Mouse (Mus musculus): ENCODE measurements around the gene Pex11b.
"Not testable (repeated sequence)": the region's sequence is repeated elsewhere in the genome, so short reads cannot be mapped to it uniquely, and the experiment has no call there.

Pex11b gene

DNA sequence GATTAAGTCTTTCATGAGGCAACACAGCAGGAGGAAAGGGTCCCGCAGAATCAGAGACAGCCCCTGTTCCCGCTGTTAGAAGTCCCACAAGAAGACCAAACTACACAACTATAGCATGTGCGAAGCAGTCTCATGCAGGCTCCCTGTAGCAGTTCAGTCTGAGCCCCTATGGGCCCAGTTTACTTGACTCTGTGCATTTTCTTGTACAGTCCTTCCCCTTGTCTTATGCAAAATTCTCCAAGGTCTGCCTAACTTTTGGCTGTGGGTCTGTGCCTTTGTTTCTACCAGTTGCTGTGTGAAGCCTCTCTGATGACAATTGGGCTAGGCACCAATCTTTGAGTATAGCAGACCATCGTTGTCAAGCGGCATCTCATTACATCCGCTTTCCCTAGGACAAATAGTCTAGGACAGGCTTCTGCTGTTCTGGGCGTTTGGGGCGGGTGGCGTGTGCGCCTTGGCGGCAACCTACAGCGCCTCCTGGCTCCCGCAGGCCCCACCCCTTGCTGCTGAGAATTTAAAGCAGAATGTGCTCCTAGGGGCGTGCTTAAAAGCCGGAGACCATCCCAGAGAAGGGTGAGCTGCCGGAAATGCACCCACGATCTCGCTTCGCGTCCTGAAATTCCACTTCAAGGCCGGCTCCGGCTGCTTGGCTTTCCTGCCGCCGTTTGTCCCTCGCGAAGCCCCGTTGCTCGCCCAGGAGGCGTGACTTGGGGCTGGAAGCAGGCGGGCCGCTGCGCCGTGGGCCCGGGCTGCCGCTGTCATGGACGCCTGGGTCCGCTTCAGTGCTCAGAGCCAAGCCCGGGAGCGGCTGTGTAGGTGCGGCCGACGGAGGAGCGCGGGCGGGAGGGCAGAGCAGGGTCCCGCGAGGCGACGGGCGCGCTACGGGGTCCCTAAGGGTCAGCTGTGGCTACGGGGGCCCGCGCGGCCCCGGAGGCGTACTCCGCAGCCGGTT is at the start of gene Pex11b, which contains the start of gene Gm42957:
Pex11b (plus strand) TSS at position 449 of the 952 bp plus-strand sequence.
Gm42957 (plus strand) TSS at position 547 of the 952 bp plus-strand sequence.
- DNase-seq (ENCODE audit: low spot score): peak; percentile 78

GRCm38 (mm10) chr3:96590657-96591056 is 44.5 kb upstream of the Pex11b start:
- DNase-seq (ENCODE audit: low spot score): no peak

GRCm38 (mm10) chr3:96593374-96593773 is 41.8 kb upstream of the Pex11b start:
- DNase-seq (ENCODE audit: low spot score): peak; percentile 89

DNA sequence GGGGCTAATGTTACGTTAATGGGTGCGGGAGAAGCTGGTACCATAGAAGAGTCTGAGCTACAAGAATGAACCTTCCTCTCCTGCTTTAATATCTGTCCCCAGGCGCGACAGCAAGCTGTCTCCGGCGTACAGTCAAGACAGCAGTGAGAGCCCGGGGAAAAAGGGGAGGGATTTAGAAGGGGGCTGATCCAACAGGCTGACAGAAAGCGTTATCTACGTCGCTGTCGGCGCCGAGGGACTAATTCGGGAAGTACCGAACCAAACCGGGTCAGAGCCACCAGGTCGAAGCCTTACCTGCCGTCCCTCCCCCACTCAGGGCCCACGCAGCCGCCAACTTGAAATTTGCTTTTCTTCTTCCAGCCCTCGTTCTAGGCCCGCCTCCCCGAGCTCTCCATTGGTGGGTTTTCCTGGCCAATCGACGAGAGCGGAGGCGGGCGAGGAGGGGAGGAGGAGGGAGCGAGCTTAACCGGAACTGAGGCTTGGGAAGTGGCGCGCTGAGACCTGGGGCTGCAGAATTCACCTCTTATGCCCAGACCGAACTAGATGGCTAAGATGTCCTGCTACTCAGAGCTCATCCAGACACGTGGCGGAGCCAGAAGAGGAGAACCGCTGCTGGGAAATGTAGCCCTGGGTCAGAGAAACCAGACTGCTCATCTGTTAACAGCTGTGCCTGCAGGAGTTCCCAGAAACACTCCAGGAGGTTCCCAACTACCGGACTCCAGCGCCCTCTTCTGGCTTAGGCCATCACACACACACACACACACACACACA is 41.2 kb upstream of the Pex11b start, which contains the start of gene Polr3gl:
Polr3gl (minus strand) TSS at position 392 of the 771 bp plus-strand sequence.
- DNase-seq (ENCODE audit: low spot score): peak; percentile 96

GRCm38 (mm10) chr3:96594851-96595250 is 40.3 kb upstream of the Pex11b start:
- no peak for DNase-seq (ENCODE audit: low spot score)

DNA sequence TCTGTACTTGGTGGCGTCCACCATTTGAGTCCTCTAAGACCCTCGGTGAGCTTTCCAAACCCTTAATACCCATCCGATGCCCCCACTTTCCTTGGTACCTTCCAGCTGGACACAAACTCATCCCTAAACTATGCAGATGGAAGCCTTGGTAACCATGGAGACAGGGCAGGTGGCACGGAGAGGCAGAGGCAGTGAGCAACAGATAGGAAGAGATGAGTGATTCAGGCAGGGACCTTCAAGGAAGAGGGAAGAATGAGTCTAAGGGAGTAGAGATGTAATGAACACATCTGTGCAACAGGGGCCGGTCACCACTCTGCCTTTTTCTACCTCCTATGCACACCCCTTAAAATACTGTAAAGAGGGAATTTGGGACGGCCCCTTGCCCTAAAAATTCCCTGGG is 39.5 kb upstream of the Pex11b start:
- DNase-seq (ENCODE audit: low spot score): no peak

GRCm38 (mm10) chr3:96596228-96596707 is 38.9 kb upstream of the Pex11b start, which contains the start of gene Ankrd34a:
Gene Ankrd34a (plus strand): TSS chr3:96596636.
- DNase-seq (ENCODE audit: low spot score): no peak

DNA sequence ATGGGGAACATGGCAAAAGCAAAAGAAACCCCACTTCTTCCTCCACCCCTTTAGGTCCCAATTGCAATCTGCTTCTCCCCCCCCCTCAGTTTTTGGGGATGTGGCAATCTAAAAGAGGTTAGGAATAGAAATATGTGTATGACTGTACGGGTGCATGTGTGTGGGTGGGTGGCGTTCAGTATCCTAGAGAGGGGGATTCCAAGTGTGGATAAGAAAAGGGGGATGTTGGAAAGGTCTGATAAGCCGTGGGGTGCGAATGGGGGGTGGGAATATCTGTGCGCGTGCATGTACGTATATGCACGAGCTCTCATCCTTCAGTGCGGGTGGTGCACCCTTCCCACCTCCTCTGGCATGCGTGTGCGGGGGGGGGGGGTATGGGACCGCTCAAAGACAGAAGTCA is 38.3 kb upstream of the Pex11b start:
- no peak for DNase-seq (ENCODE audit: low spot score)

- no peak for DNase-seq (ENCODE audit: low spot score)
These were observed 37.7 kb upstream of the Pex11b start for GRCm38 (mm10) chr3:96597435-96597891.

- no peak for DNase-seq (ENCODE audit: low spot score)
These were observed 36.8 kb upstream of the Pex11b start for GRCm38 (mm10) chr3:96598156-96599068.

DNA sequence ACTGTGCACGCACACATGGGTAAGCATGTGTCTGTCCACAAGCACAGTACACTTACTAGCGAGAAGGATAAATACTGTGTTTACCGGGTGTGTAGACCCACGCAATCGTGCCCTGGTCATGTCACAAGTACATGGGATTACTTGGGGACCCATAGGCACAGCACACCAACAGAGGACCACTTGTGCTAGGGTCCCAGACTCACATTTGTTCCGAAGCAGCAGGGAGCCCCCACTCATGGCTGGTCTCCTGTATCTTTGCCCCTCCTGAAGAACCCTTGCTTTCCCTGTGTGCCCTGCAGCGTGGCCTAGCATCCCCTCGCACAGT is 36.1 kb upstream of the Pex11b start:
- no peak for DNase-seq (ENCODE audit: low spot score)

- no peak for DNase-seq (ENCODE audit: low spot score)
These were observed 35.8 kb upstream of the Pex11b start for GRCm38 (mm10) chr3:96599411-96599810.

DNA sequence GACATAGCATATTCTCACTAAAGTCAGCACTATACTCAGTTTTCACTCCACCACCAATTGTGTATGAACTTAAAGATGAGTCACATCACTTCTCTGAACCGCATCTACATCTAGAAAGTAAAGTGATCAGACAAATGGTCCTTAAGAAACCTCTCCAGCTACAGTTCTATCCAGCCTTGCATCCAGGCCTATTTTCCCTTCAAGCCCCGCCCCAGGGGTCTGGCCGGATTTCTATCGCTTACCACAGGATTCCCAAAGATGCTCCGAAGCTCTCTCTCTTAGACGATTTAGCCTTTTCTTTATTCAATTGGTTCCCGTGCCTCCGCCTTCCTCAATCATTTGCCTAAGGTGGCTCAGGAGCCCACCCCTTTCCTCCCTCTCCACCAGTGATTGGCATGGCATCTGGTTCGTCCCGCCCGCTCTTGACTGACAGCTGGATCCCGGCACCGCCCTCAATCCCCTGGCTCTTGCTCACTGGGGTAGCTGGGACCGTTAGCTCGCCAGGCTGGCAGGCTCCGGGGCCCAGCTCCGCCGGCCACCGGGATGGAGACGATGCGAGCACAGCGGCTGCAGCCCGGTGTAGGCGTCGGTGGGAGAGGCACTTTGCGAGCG is 34.4 kb upstream of the Pex11b start, which contains the start of gene Lix1l:
Lix1l (plus strand) TSS at position 511 of the 612 bp plus-strand sequence.
- DNase-seq (ENCODE audit: low spot score): peak; percentile 98

DNA sequence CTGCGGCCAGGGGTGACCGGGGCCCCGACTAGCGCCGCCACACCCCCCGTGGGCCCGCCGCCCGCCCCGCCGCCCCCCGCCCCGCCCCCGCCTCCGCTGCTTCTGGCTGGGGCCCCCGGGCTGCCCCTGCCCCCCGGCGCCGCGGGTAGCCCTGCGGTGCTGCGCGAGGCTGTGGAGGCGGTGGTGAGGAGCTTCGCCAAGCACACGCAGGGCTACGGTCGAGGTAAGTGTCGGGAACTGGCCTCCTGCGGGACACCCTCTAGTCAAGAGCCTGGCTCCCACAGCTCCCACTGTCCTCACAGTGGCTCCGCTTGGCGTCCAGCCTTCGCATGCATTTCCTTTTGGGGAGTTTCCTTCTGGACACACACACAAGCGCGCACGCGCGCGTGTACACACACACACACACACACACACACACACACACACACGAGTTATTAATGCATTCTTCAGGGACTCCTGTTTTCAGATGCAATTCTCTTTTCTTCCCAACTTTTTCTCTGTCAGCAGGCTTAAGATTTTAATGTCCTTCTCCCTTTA is 33.9 kb upstream of the Pex11b start:
- peak; percentile 88 for DNase-seq (ENCODE audit: low spot score)

DNA sequence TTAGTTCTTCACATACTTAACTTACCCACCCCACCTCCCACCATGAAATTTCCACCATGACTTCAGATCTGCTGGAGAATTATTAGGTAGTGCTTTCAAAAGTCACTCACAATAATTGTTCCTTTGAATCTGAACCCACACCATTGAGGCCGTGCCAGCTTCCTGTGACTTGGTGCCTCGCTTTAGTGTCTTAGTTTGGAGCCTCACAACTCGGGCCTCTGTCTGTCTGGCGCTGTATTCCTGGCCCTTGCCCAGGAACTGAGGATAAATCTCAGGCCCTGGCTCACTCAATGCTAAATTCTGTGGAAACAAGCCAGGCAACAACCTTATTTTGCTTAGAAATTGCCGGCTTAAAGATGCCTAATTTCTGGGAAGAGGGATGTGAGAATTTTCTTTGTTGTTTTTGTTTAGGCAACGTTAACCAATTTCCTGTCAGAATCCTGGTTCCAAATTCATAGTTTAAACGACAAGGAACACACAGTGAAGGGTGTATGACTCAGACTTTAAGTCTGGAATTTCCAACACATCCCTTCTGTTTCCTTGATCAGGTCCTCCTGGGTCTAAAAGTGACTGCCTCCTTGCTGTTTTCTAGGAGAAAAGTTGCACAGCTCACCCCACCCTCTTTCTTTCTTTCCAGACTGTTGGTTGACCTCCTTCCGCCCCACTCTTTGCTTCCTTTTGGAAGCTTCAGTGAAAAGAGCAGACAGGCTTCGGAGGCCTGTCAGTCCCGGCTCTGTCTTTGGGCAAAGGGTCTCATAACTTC is 33.1 kb upstream of the Pex11b start:
- peak; percentile 80 for DNase-seq (ENCODE audit: low spot score)

DNA sequence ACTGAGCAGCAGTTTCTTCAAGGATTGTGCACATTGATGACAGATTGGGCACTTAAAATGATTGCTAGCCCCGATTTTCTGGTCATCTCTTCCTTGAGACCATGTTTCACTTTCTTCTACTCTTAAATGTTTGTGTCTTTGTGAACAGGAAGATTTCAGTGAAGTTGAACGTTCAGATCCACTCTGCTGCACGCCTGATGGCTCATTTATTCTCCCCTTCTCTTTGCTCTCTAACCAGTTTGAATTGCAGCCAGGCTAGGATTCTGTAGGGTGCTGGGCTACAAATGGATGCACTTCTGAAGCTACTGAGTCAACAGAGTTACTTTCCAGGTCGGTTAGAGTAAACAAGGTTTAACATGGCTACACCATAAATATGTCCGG is 32.5 kb upstream of the Pex11b start:
- peak; percentile 62 for DNase-seq (ENCODE audit: low spot score)

DNA sequence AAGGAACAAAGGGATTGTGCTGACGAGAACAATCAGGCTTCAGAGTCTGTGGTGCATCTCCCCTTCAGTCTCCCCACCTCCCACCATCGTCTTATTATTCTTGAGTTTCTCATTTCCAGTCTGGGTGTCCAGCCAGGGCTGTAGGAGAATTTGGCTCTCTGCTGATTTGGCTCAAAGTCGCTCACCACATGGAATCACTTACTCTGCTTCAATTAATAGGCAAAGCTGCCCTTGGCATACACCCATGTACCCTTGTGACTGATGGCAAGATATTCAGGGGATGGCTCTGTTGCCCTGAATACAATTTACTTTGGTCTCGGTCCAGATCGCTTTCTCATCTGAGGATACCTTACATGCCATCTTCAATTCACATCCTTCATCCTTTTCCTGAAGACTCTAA is 31.9 kb upstream of the Pex11b start:
- peak; percentile 85 for DNase-seq (ENCODE audit: low spot score)

DNA sequence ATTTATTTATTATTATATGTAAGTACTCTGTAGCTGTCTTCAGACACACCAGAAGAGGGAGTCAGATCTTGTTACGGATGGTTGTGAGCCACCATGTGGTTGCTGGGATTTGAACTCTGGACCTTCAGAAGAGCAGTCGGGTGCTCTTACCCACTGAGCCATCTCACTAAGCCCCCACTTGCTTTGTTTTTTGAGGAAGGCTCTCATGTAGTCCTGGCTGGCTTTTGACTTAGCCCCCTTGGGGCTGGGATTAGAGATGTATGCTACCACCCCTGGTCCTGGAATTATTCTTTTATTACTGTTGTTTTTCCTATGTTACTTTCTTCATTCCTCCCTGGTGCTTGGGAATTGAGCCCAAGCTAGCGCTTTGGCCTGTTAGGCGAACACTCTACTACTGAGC is 29.2 kb upstream of the Pex11b start:
- not testable (repeated sequence) for DNase-seq (ENCODE audit: low spot score)

DNA sequence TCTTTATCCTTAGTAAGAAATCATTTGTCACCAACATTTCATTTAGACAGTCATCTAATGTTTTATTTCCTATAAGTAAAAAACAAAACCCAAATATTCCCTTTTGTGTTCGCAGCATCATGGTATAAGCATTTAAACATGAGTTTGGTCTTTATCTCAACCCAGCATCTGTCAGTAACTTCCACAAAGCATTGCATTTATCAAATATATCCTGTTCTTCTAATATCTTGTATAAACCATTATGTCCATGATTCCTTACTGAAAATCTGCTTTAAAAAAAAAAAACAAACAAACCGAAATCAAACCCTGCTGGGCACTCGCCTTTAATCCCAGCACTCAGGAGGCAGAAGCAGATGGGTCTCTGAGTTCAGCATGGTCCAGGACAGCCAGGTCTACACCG is 28.6 kb upstream of the Pex11b start:
- no peak for DNase-seq (ENCODE audit: low spot score)

DNA sequence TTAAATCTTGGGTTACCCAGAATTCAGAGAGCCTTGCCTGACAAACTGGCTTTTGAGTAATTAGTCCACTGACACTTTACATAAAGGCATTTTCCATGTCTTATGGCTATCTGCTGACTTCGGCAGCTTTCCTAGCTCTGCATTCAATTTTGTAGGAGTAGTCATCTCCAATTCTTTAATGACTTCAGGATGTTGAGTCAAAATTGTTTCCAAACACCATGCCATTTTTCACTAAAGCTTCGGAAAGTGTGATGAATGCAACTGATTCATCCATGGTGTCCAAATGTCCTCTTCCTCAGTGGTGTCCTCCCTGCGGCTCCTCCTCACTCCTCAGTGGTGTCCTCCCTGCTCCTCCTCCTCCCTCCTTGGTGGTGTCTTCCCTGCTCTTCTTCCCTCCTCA is 17.2 kb upstream of the Pex11b start:
- DNase-seq (ENCODE audit: low spot score): no peak

All from adipocyte (in vitro differentiated cells).